Mouse (Mus musculus): ENCODE results near the gene Akt3.

Akt3 gene

GRCm38 (mm10) chr1:177010607-177011302 is 247.2 kb downstream of the Akt3 start:
- DNase-seq (ENCODE audit: low spot score in 2 of 2): no peak

- no peak for DNase-seq (ENCODE audit: low spot score in 2 of 2)
These were observed 248.0 kb downstream of the Akt3 start for GRCm38 (mm10) chr1:177010041-177010440.

GRCm38 (mm10) chr1:177008777-177009176 is 249.2 kb downstream of the Akt3 start:
- DNase-seq (ENCODE audit: low spot score in 2 of 2): no peak

- no peak for DNase-seq (ENCODE audit: low spot score in 2 of 2)
These were observed 250.6 kb downstream of the Akt3 start for GRCm38 (mm10) chr1:177007405-177007804.

- DNase-seq (ENCODE audit: low spot score in 2 of 2): no peak
These were observed 253.8 kb downstream of the Akt3 start for GRCm38 (mm10) chr1:177004041-177004741.

GRCm38 (mm10) chr1:177002951-177003350 is 255.1 kb downstream of the Akt3 start:
- no peak for DNase-seq (ENCODE audit: low spot score in 2 of 2)

GRCm38 (mm10) chr1:176999011-176999410 is 259.0 kb downstream of the Akt3 start:
- peak in 1 of 2 experiments; percentile 61 for DNase-seq (ENCODE audit: low spot score in 2 of 2)

- DNase-seq (ENCODE audit: low spot score in 2 of 2): no peak
These were observed 260.0 kb downstream of the Akt3 start for GRCm38 (mm10) chr1:176997711-176998689.

- no peak for DNase-seq (ENCODE audit: low spot score in 2 of 2)
These were observed 260.7 kb downstream of the Akt3 start for GRCm38 (mm10) chr1:176997254-176997653.

GRCm38 (mm10) chr1:176996630-176997201 is 261.3 kb downstream of the Akt3 start:
- peak; percentile 39 to 80 for DNase-seq (ENCODE audit: low spot score in 2 of 2)

GRCm38 (mm10) chr1:176996166-176996565 is 261.8 kb downstream of the Akt3 start:
- DNase-seq (ENCODE audit: low spot score in 2 of 2): no peak

GRCm38 (mm10) chr1:176995419-176995775 is 262.6 kb downstream of the Akt3 start:
- DNase-seq (ENCODE audit: low spot score in 2 of 2): no peak

- DNase-seq (ENCODE audit: low spot score in 2 of 2): no peak
These were observed 263.1 kb downstream of the Akt3 start for GRCm38 (mm10) chr1:176994707-176995418.

GRCm38 (mm10) chr1:176994087-176994486 is 263.9 kb downstream of the Akt3 start:
- DNase-seq (ENCODE audit: low spot score in 2 of 2): no peak

GRCm38 (mm10) chr1:176993141-176994010 is 264.6 kb downstream of the Akt3 start:
- peak in 1 of 2 experiments; percentile 47 for DNase-seq (ENCODE audit: low spot score in 2 of 2)

GRCm38 (mm10) chr1:176992517-176992916 is 265.5 kb downstream of the Akt3 start:
- no peak for DNase-seq (ENCODE audit: low spot score in 2 of 2)

GRCm38 (mm10) chr1:176991473-176991872 is 266.5 kb downstream of the Akt3 start:
- DNase-seq (ENCODE audit: low spot score in 2 of 2): no peak

GRCm38 (mm10) chr1:176986990-176987740 is 270.8 kb downstream of the Akt3 start:
- no peak for DNase-seq (ENCODE audit: low spot score in 2 of 2)

- DNase-seq (ENCODE audit: low spot score in 2 of 2): peak in 1 of 2 experiments; percentile 55
These were observed 271.7 kb downstream of the Akt3 start for GRCm38 (mm10) chr1:176986275-176986674.

Measured in spleen, postnatal 10 days (tissue).